14 mouse cellular contexts compared by ENCODE assay signal in the genomic region with DNA sequence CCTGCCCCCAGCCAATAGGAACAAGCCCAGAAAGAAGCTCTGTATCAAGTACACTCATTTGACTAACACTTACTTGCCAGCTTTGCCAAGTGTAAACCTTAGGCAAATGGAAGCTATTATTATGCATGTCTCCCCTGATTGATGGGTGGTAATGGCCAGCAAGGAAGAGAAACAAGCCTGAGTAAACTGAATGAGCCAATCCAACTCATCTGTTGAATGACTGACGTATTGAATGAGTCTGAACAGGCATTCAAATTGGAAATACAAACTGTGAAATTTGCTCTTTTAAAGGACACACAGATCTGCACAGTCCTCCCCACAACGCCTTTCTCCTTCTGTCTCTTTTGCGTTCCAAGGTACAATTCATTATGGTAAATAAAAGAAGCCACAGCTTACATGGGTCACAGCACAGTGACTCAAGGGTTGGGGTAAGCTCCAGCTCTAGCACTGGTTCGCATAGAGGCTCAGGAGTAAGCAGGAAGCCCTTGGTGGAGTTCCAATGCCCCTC.
A peak's percentile ranks its signal among the peaks of the same experiment; 100 is the strongest.
DNase-seq lines count a peak whose midpoint lies in the region; ATAC-seq lines count a peak whose summit lies in the region.
"Had no signal": no experiment of that assay in that cellular context is flagged by ENCODE, and none has a peak within 500 bp of the region (broad histone marks: within the 10 kb centered on the region; RNA-seq: fewer than 3 reads in every experiment).

No protein-coding gene starts in this region.

- H3K9ac ChIP-seq in neural tube, embryonic 11.5 days (ENCODE audit: low read length) = no peak overlapping the region
- H3K9ac ChIP-seq in hindbrain, embryonic 11.5 days (ENCODE audit: low read depth, low read length) = no peak overlapping the region
- no peak overlapping the region for H3K9ac ChIP-seq in midbrain, embryonic 15.5 days
- H3K9ac ChIP-seq in heart, embryonic 12.5 days = no peak overlapping the region
- H3K9ac ChIP-seq: embryonic facial prominence, embryonic 15.5 days; liver, embryonic 13.5 days had no signal

- peak; percentile 83 for ATAC-seq in neural tube, embryonic 11.5 days (ENCODE audit: insufficient read depth, low FRiP score, low TSS enrichment)
- ATAC-seq in hindbrain, embryonic 11.5 days (ENCODE audit: low FRiP score) = peak; percentile 79
- peak; percentile 31; the same call in 1 of the 2 replicates for ATAC-seq in midbrain, embryonic 15.5 days (replicated peaks)
- no peak for ATAC-seq in heart, embryonic 12.5 days (ENCODE audit: insufficient number of reproducible peaks, low FRiP score)

- no peaks in the 10 kb centered on the region for H3K9me3 ChIP-seq in neural tube, embryonic 11.5 days (ENCODE audit: control insufficient read depth, low read length)
- H3K9me3 ChIP-seq in hindbrain, embryonic 11.5 days (ENCODE audit: control insufficient read depth, low read length) = no peaks in the 10 kb centered on the region
- H3K9me3 ChIP-seq in midbrain, embryonic 15.5 days = no peaks in the 10 kb centered on the region
- no peaks in the 10 kb centered on the region for H3K9me3 ChIP-seq in heart, embryonic 12.5 days (replicated peaks)
- H3K9me3 ChIP-seq: embryonic facial prominence, embryonic 15.5 days; liver, embryonic 13.5 days had no signal

- no peak overlapping the region for H3K4me2 ChIP-seq in neural tube, embryonic 11.5 days (ENCODE audit: low read depth)
- H3K4me2 ChIP-seq in hindbrain, embryonic 11.5 days (replicated peaks; ENCODE audit: low read depth, low read length) = no peak overlapping the region
- H3K4me2 ChIP-seq in midbrain, embryonic 15.5 days = no peak overlapping the region
- no peak overlapping the region for H3K4me2 ChIP-seq in heart, embryonic 12.5 days
- H3K4me2 ChIP-seq: embryonic facial prominence, embryonic 15.5 days; liver, embryonic 13.5 days had no signal

- 25% methylated on average over 4 of the region's 4 CpGs for WGBS in neural tube, embryonic 11.5 days
- 28% methylated on average over 4 of the region's 4 CpGs for WGBS in hindbrain, embryonic 11.5 days
- WGBS in midbrain, embryonic 15.5 days = 31% methylated on average over 4 of the region's 4 CpGs
- 68% methylated on average over 4 of the region's 4 CpGs for WGBS in heart, embryonic 12.5 days

- no peaks in the 10 kb centered on the region for H3K36me3 ChIP-seq in neural tube, embryonic 11.5 days (ENCODE audit: control insufficient read depth, insufficient read depth, low read length)
- no peaks in the 10 kb centered on the region for H3K36me3 ChIP-seq in hindbrain, embryonic 11.5 days (ENCODE audit: control insufficient read depth, insufficient read depth, low read length)
- H3K36me3 ChIP-seq in midbrain, embryonic 15.5 days (replicated peaks) = no peaks in the 10 kb centered on the region
- no peaks in the 10 kb centered on the region for H3K36me3 ChIP-seq in heart, embryonic 12.5 days
- H3K36me3 ChIP-seq: embryonic facial prominence, embryonic 15.5 days; liver, embryonic 13.5 days had no signal

- peak; percentile 33 for DNase-seq in neural tube, embryonic 11.5 days (ENCODE audit: low spot score)
- no peak for DNase-seq in neural tube, embryonic 10.5 days (ENCODE audit: extremely low spot score, low spot score)
- DNase-seq in hindbrain, embryonic 11.5 days (ENCODE audit: low spot score) = peak; percentile 33
- no peak for DNase-seq in lung, postnatal 25 days (ENCODE audit: low spot score)
- DNase-seq in MN1 (ENCODE audit: low spot score) = no peak
- DNase-seq: cerebellum, postnatal 14 days; heart, adult 2 months; heart, postnatal 4 days; liver, embryonic 13.5 days; lung, postnatal 4 days; right cerebral cortex, adult 18-20 months had no signal

- H3K4me3 ChIP-seq in neural tube, embryonic 11.5 days (ENCODE audit: low read depth, low read length) = no peak overlapping the region
- no peak overlapping the region for H3K4me3 ChIP-seq in hindbrain, embryonic 11.5 days (ENCODE audit: low read depth, low read length)
- no peak overlapping the region for H3K4me3 ChIP-seq in midbrain, embryonic 15.5 days
- no peak overlapping the region for H3K4me3 ChIP-seq in heart, embryonic 12.5 days
- H3K4me3 ChIP-seq: embryonic facial prominence, embryonic 15.5 days; heart, adult 2 months; liver, embryonic 13.5 days had no signal

- peaks cover 7% of the 10 kb centered on the region for H3K4me1 ChIP-seq in neural tube, embryonic 11.5 days (ENCODE audit: control insufficient read depth, insufficient read depth, low read length)
- peaks cover 2% of the 10 kb centered on the region; the same call in 1 of the 2 replicates for H3K4me1 ChIP-seq in hindbrain, embryonic 11.5 days (replicated peaks; ENCODE audit: control insufficient read depth, insufficient read depth, low read length)
- H3K4me1 ChIP-seq in midbrain, embryonic 15.5 days = peaks cover 29% of the 10 kb centered on the region
- no peaks in the 10 kb centered on the region for H3K4me1 ChIP-seq in heart, embryonic 12.5 days (replicated peaks)
- H3K4me1 ChIP-seq: embryonic facial prominence, embryonic 15.5 days; liver, embryonic 13.5 days had no signal

- no peak overlapping the region for H3K27ac ChIP-seq in neural tube, embryonic 11.5 days (ENCODE audit: low read depth, low read length)
- H3K27ac ChIP-seq in hindbrain, embryonic 11.5 days (ENCODE audit: low read depth, low read length) = no peak overlapping the region
- no peak overlapping the region for H3K27ac ChIP-seq in midbrain, embryonic 15.5 days
- H3K27ac ChIP-seq in heart, embryonic 12.5 days (ENCODE audit: poor library complexity, severe bottlenecking) = no peak overlapping the region
- H3K27ac ChIP-seq: embryonic facial prominence, embryonic 15.5 days; heart, adult 2 months; liver, embryonic 13.5 days had no signal

- peaks cover 11% of the 10 kb centered on the region; the same call in 1 of the 2 replicates for H3K27me3 ChIP-seq in neural tube, embryonic 11.5 days (ENCODE audit: control insufficient read depth, insufficient read depth, low read length)
- peaks cover 4% of the 10 kb centered on the region for H3K27me3 ChIP-seq in hindbrain, embryonic 11.5 days (ENCODE audit: control insufficient read depth, insufficient read depth, low read length)
- H3K27me3 ChIP-seq in midbrain, embryonic 15.5 days (replicated peaks) = no peaks in the 10 kb centered on the region
- peaks cover 17% of the 10 kb centered on the region for H3K27me3 ChIP-seq in heart, embryonic 12.5 days (replicated peaks)
- H3K27me3 ChIP-seq: embryonic facial prominence, embryonic 15.5 days; liver, embryonic 13.5 days had no signal

Comparison
In these comparisons a context has a peak if more than half of its experiments do, and no peak if none do; other contexts are left out.
1. DNase-seq: peak in neural tube, embryonic 11.5 days (single experiment) and hindbrain, embryonic 11.5 days (single experiment); none in neural tube, embryonic 10.5 days (single experiment), lung, postnatal 25 days (single experiment) and MN1 (single experiment).